Mouse (Mus musculus) heart, embryonic 10.5 days (tissue): Measurements from ENCODE around the gene Crat. TPM values are rescaled to one million over a fixed set of nuclear protein-coding genes. Genes with fewer than 3 reads are reported as not detected.

Source experiments
- DNase-seq: peaks from one replicate; pipeline ENCODE4 v3.0.0-alpha.2; 2017; ENCODE audit warnings: low spot score
- H3K27ac ChIP-seq: fragments of 300-500 bp; sonication (generic); 2 replicates; pipeline ENCODE4 v1.5.1; 2016; ENCODE audit warnings: mild to moderate bottlenecking
- H3K27me3 ChIP-seq: fragments of 300-500 bp; sonication (generic); 2 replicates; pipeline ENCODE4 v1.6.1; 2016; ENCODE audit warnings: mild to moderate bottlenecking; ENCODE audit not compliant: poor library complexity, insufficient read depth, severe bottlenecking
- H3K36me3 ChIP-seq: fragments of 300-500 bp; sonication (generic); 2 replicates; pipeline ENCODE4 v1.6.1; 2016; ENCODE audit warnings: mild to moderate bottlenecking, moderate library complexity
- H3K4me1 ChIP-seq: fragments of 300-500 bp; sonication (generic); 2 replicates; pipeline ENCODE4 v1.6.1; 2016; ENCODE audit warnings: mild to moderate bottlenecking
- H3K4me3 ChIP-seq: fragments of 300-500 bp; sonication (generic); 2 replicates; pipeline ENCODE4 v1.5.1; 2016; ENCODE audit warnings: mild to moderate bottlenecking, moderate library complexity
- H3K9me3 ChIP-seq: fragments of 300-500 bp; sonication (generic); 2 replicates; pipeline ENCODE4 v1.6.1; 2016; ENCODE audit warnings: mild to moderate bottlenecking, moderate library complexity
- WGBS: fragments of 180-500 bp; shearing (Covaris S2); methylation state at CpG from one replicate; pipeline ENCODE4 v1.1.7; 2016; 5-methylcytosine and 5-hydroxymethylcytosine counted together
- polyA plus RNA-seq: library from polyadenylated mRNA; unstranded; fragments of >200 nt; fragmentation: Nextera tagmentation; extraction: Ambion mirVana; gene quantifications from 2 replicates; pipeline ENCODE4 v1.2.1, GENCODE M21; 2016

Gene Crat
- polyA plus RNA-seq, 1 experiment from 2014 or later = 36.1 TPM

DNA sequence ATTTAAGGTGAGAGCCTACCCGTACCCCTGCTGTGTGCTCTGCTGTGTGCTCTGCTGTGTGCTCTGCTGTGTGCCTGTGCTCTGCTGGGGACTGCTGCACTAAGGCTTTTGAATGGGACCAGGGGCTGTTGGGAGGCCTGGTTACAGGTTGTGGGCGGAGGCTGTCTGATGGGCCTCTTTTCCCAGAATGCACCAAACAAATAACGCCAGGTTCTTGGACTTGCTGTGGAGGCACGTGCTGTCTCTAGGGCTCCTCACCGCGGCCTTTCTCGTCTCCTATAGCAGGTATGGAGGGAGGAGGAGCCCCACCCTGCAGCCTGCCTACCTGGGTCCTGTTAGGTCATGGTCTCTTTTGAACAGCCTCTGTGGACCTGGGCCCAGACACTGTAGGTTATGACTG lies 19.4 kb downstream of the Crat start:
- H3K4me3 ChIP-seq = no peak overlapping the region
- no peak overlapping the region for H3K27ac ChIP-seq
- no peak for DNase-seq
- peaks cover 41% of the 10 kb centered on the region for H3K4me1 ChIP-seq
- 77% methylated on average over 7 of the region's 7 CpGs for WGBS
- H3K27me3 ChIP-seq = no peaks in the 10 kb centered on the region
- H3K36me3 ChIP-seq = peaks cover 62% of the 10 kb centered on the region
- H3K9me3 ChIP-seq = no peaks in the 10 kb centered on the region

DNA sequence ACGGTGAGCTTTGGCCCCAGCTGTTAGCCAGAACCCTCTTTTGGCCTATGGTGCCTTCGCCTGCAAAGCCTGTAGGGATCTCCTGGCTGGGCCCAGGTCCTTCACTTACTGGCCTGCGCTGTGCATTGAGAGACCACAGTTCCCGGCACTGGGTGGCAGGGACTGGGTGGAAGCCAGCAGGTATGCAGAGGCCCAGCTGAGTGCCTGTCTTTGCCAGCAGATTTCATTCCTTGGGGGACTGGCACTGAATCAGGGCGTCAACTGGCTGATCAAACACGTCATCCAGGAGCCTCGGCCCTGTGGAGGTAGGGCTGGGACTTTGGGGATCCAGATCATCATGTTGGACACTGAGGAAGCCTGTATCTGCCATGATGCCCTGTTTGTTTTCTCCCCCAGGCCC lies 19.9 kb downstream of the Crat start:
- peaks cover 46% of the 10 kb centered on the region for H3K4me1 ChIP-seq

DNA sequence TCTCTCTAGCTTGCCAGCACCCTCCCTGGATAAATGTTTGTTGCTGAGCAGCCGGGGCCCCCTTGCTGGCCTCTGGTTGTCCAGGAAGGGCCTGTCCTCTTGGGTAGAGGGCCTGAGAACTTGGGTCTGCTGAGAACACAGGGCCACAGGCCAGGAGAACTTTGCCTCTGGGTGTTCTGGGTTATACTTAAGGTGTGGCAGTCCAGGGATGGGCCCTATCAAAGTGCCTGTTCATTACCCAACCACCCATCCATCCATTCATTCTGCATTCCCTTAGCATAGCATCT lies 22.3 kb downstream of the Crat start:
- WGBS = 63% methylated on average over 1 of the region's 1 CpGs

More for the DNA sequence above, 19.9 kb downstream of the Crat start:
- H3K9me3 ChIP-seq = no peaks in the 10 kb centered on the region
- no peak overlapping the region for H3K27ac ChIP-seq
- no peak for DNase-seq
- H3K4me3 ChIP-seq = no peak overlapping the region
- 88% methylated on average over 7 of the region's 7 CpGs for WGBS
- H3K27me3 ChIP-seq = no peaks in the 10 kb centered on the region
- H3K36me3 ChIP-seq = peaks cover 57% of the 10 kb centered on the region

DNA sequence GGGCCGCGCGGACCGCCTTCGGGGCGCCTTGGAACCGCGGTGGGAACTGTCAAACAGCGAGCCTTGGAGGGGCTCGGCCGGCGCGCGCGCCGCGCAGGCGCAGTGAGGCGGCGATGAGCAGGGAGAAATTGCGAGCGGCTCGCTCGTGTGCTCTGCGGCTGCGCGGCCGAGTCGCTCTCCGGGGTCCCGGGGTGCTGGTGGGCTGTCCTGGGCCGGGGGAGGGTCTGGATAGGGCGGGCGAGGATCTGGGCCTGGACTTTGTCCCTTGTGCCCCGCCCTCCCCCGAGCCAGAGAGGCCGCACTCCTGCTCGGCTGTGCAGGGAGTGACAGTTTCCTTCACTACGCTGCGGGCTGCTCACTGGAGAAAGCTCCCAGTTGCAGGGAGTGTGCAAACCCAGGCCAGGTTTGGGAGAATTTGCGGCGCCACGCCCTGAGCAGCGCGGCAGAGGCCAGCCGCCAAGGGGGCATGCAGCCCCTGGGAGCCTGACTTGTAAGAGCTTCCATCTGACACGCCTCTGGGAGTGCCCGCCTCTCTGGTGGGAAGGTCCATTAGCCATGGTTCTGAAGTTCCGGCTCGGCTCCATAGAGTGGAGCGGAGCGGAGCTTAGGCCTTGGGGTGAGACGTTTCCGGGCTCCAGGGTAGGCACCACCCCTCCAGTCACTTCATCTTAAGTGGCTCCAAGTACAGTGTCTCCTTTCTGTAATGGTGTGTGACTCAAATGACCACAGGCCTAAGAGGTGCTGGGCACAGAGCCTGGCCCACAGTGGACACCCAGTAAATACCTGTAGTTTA lies 22.8 kb downstream of the Crat start:
- Histone ChIP-seq H3K27ac (peak overlapping the region; percentile 91), H3K4me1 (peaks cover 29% of the 10 kb centered on the region), H3K9me3 (no peaks in the 10 kb centered on the region), H3K27me3 (no peaks in the 10 kb centered on the region), H3K36me3 (peaks cover 27% of the 10 kb centered on the region), H3K4me3 (peak overlapping the region; percentile 84)
- DNase-seq = peak; percentile 83
- WGBS = under 1% methylated on average over 54 of the region's 54 CpGs

More for the DNA sequence above, 22.3 kb downstream of the Crat start:
- H3K4me1 ChIP-seq = peaks cover 33% of the 10 kb centered on the region
- H3K36me3 ChIP-seq = peaks cover 32% of the 10 kb centered on the region
- no peaks in the 10 kb centered on the region for H3K27me3 ChIP-seq
- H3K9me3 ChIP-seq = no peaks in the 10 kb centered on the region
- no peak for DNase-seq
- H3K4me3 ChIP-seq = peak overlapping the region; percentile 84
- peak overlapping the region; percentile 91 for H3K27ac ChIP-seq

DNA sequence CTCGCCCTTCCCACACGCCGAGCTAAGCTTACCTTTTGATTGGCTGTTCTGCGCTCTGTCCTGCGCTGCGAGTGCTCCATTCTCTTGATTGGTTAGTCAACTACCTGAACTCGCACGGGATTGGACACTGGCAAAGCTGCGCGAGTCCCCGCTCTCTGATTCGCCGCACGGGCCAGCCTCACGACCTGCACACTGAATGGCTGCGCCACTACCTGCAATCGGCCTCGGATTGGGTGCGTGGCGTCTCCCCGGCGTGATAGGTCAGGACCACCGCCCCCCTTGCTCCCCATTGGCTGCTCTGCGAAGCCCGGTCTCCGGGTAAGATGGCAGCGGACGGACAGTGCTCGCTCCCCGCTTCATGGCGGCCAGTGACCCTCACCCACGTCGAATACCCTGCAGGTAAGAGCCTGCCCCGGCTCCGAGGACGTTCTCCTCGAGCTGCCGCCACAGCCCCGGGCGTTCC lies 23.5 kb downstream of the Crat start, which contains the start of gene Dolpp1:
TSS of gene Dolpp1 (plus strand) at position 141 of the 463 bp plus-strand sequence.
- Histone ChIP-seq H3K4me1 (peaks cover 29% of the 10 kb centered on the region), H3K36me3 (peaks cover 21% of the 10 kb centered on the region), H3K9me3 (no peaks in the 10 kb centered on the region), H3K27ac (peak within 1 kb of the TSS; percentile 91), H3K4me3 (peak within 1 kb of the TSS; percentile 84), H3K27me3 (no peaks in the 10 kb centered on the region)
- peak; percentile 100 for DNase-seq
- WGBS = under 1% methylated on average over 40 of the region's 40 CpGs

DNA sequence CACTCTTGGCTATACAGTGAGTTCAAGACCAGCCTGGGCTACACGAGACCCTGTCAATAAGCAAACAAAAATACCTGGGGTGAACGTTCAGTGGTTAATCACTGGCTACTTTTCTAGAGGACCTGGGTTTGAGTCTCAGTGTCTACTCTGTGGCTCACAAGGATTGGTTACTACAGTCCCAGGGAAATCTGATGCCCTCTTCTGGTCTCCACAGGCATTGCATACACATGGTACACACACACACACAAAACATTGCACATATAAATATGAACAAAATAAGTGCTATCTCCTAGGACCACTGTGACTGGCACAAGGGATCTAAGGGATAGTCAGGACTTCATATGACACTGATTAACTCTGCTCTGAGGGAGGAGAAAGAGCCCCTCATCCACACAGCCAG lies 26.6 kb downstream of the Crat start:
- Histone ChIP-seq H3K4me3 (no peak overlapping the region), H3K27me3 (no peaks in the 10 kb centered on the region), H3K27ac (no peak overlapping the region), H3K36me3 (peaks cover 19% of the 10 kb centered on the region), H3K9me3 (no peaks in the 10 kb centered on the region), H3K4me1 (peaks cover 25% of the 10 kb centered on the region)
- WGBS = 91% methylated on average over 2 of the region's 2 CpGs
- DNase-seq = no peak

DNA sequence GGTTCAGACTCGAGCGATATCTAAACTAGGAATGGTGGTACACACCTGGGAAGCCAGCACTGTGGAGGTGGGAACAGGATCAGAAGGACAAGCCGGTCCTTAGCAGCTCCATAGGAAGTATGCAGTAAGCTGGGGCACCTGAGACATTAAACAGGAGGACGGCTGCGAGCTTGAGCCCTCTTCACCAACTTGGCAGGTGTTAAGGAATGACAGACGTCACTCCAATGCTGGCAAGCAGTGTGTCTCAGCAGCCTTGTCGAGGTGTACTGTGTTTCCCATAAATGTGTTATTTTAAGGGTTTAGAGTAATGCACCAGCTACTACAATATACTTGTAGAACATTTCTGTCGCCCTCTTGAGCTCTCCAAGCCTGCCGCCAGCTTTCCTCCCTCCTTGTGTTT lies 28.7 kb downstream of the Crat start:
- no peak overlapping the region for H3K27ac ChIP-seq
- no peaks in the 10 kb centered on the region for H3K9me3 ChIP-seq
- H3K36me3 ChIP-seq = peaks cover 39% of the 10 kb centered on the region
- no peak overlapping the region for H3K4me3 ChIP-seq
- H3K27me3 ChIP-seq = no peaks in the 10 kb centered on the region
- no peak for DNase-seq
- peaks cover 12% of the 10 kb centered on the region; the same call in 1 of the 2 replicates for H3K4me1 ChIP-seq
- 82% methylated on average over 9 of the region's 9 CpGs for WGBS

DNA sequence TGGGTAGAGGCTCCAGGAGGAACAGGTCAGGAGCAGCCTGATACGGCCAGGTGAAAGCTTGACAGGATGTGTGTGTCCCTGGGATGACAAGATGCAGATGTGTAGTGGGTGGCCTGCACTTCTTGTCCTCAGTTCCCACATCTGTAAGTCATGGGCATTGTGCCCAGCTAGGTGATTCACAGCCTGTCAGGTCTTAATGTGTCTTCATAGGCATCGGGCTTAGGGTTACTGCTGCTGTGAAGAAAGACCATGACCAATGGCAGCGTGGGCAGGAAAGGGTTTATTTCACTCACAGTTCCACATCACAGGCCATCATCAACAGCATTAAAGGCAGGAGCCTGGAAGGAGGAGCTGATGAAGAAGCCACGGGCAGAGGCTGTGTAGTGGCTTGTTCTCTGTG lies 30.0 kb downstream of the Crat start:
- H3K27me3 ChIP-seq = no peaks in the 10 kb centered on the region
- H3K4me1 ChIP-seq = peaks cover 1% of the 10 kb centered on the region; the same call in 1 of the 2 replicates
- no peak overlapping the region for H3K4me3 ChIP-seq
- peaks cover 53% of the 10 kb centered on the region for H3K36me3 ChIP-seq
- H3K27ac ChIP-seq = no peak overlapping the region
- DNase-seq = no peak
- no peaks in the 10 kb centered on the region for H3K9me3 ChIP-seq
- WGBS = 87% methylated on average over 4 of the region's 4 CpGs

DNA sequence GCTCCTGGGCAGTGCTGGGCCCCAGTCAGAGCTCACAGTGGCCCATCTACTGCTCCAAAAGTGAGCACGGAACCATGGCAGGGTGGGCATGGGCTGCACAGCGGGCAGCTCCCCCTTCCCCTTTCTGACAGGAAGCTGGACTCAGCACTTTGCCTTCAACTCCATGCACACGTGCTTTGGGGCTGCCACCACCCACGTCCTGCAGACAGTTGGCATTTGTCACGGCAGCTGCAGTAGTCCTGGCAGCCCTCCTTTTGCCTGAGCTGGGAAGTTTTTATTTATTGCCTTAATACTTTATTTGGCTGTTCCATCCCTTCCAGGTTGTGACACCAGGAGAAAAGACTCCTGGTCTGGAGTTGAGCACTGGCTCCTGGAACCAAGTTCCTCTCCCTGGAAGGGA lies 30.8 kb downstream of the Crat start:
- no peak overlapping the region for H3K27ac ChIP-seq

DNA sequence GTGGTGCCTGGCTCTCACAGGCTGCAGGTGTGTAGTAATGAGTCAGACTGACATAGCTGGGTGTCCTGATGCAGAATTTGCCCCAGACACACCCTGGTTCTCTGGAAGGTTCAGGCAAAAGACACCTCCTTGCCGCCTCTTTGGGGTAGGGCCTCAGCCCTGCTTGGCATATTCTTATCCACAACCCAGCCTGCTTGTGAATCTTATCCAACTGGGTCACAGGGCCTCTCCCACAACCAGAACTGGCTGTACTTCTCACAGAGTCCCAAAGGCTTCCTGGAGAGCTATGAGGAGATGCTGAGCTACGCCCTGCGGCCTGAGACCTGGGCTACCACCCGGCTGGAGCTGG lies 34.3 kb downstream of the Crat start:
- no peak for DNase-seq
- Histone ChIP-seq H3K9me3 (no peaks in the 10 kb centered on the region), H3K4me1 (peaks cover 10% of the 10 kb centered on the region; the same call in 1 of the 2 replicates), H3K27ac (peak overlapping the region; percentile 24; the same call in 1 of the 2 replicates), H3K27me3 (no peaks in the 10 kb centered on the region), H3K36me3 (peaks cover 95% of the 10 kb centered on the region), H3K4me3 (no peak overlapping the region)
- WGBS = 91% methylated on average over 4 of the region's 4 CpGs

More for the DNA sequence above, 30.8 kb downstream of the Crat start:
- no peaks in the 10 kb centered on the region for H3K27me3 ChIP-seq
- H3K4me1 ChIP-seq = peaks cover 7% of the 10 kb centered on the region; the same call in 1 of the 2 replicates
- H3K36me3 ChIP-seq = peaks cover 60% of the 10 kb centered on the region
- no peaks in the 10 kb centered on the region for H3K9me3 ChIP-seq
- no peak for DNase-seq
- no peak overlapping the region for H3K4me3 ChIP-seq
- WGBS = 75% methylated on average over 5 of the region's 5 CpGs

DNA sequence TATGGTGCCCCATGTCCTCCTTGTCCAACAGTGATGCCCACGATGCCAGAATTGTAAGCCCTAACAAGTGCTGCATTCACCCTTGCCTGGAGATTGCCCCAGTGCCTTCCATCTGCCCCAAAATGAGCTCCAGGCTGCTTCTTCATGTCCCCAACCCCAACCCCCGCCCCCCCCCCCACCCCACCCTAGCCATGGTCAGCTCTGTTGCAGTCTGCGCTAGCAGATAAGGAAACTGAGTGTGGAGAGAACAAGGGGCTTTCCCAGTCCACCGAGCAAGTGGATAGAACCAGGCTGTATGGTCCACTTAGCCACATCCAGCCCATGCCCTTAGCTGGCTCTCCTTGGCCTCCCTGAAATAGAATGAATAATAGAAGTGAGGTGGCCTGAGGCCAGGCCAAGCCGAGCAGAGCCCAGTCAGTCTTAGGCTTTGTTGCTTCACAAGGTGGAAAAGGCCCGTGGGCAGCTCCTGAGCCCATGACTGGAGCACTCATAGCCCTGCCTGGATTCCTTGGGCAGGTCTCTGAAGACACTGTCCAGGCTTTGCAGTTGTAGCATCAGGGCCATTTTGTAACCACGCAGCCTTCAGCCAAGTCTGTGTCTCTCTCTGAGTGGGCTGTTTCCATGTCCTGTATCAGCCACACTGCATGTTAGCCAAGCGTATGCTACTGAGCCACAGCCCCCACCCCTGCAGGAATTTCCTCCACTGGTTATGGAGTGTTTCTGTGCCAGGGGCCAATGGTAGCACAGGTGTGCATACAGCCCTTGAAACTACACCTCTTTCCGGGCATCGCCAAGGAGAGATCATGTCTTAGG lies 34.8 kb downstream of the Crat start:
- no peaks in the 10 kb centered on the region for H3K27me3 ChIP-seq
- peak overlapping the region; percentile 37; the same call in 1 of the 2 replicates for H3K27ac ChIP-seq
- WGBS = 84% methylated on average over 10 of the region's 10 CpGs
- DNase-seq = peak; percentile 83
- H3K9me3 ChIP-seq = no peaks in the 10 kb centered on the region
- no peak overlapping the region for H3K4me3 ChIP-seq
- H3K4me1 ChIP-seq = peaks cover 10% of the 10 kb centered on the region; the same call in 1 of the 2 replicates
- H3K36me3 ChIP-seq = peaks cover 100% of the 10 kb centered on the region

DNA sequence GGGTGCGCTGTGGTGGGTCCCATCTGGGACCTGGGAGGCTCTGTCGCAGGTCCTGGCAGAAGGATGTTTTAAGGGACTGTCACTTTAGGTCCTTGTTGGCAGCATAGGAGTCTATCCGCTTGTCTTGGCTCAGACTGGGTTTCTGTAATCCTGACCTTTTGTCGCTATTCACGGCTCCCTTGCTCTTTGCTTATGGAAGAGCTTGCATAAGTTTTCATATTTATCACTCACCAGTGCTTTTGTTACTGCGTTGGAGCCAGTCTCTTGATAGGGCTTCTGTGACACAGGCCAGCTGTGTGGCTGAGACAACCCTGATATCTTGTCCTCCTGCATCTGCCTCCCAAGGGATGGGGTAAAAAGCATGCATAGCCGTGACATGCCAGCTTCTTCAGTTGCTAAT lies 36.3 kb downstream of the Crat start:
- WGBS = 81% methylated on average over 7 of the region's 7 CpGs
- peaks cover 99% of the 10 kb centered on the region for H3K36me3 ChIP-seq
- H3K27me3 ChIP-seq = no peaks in the 10 kb centered on the region
- H3K4me3 ChIP-seq = no peak overlapping the region
- peak overlapping the region; percentile 64; the same call in 1 of the 2 replicates for H3K27ac ChIP-seq
- H3K4me1 ChIP-seq = peaks cover 10% of the 10 kb centered on the region; the same call in 1 of the 2 replicates
- no peaks in the 10 kb centered on the region for H3K9me3 ChIP-seq
- no peak for DNase-seq

DNA sequence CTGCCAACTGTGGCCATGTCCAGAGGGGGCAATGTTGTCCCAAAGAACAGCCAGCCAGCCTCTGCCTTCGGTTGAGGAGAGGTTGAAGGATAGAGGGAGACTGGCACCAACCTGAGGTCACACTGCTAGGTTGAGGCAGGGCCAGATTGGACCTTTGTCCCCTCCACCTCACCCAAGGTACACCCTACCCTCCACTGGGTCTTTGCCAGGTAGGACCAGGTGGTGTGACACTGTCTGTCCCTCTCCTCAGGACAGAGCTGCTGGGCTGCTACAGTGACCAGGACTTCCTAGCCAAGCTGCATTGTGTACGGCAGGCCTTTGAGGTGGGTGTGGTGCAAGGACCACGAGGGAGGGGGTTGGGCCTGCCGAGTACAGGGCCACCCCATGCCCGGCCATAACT lies 37.9 kb downstream of the Crat start:
- WGBS = 82% methylated on average over 5 of the region's 5 CpGs
- H3K36me3 ChIP-seq = peaks cover 99% of the 10 kb centered on the region
- no peaks in the 10 kb centered on the region for H3K9me3 ChIP-seq
- no peak overlapping the region for H3K4me3 ChIP-seq
- DNase-seq = no peak
- no peak overlapping the region for H3K27ac ChIP-seq
- H3K4me1 ChIP-seq = peaks cover 10% of the 10 kb centered on the region; the same call in 1 of the 2 replicates
- H3K27me3 ChIP-seq = no peaks in the 10 kb centered on the region
